Mouse (Mus musculus) bone marrow, adult 2 months (tissue): ENCODE measurements around the gene Gpr183.

ENCODE experiments used
- CTCF ChIP-seq: fragments of 200-500 bp; IDR thresholded peaks from 2 replicates; pipeline ENCODE4 v1.5.1; 2011; ENCODE audit warnings: low read length, control low read depth; ENCODE audit not compliant: control insufficient read depth, insufficient read depth
- POLR2A ChIP-seq: fragments of 200-500 bp; IDR thresholded peaks from 2 replicates; pipeline ENCODE4 v1.6.1; 2011; ENCODE audit warnings: low read depth, mild to moderate bottlenecking, control low read depth, low read length, borderline replicate concordance; ENCODE audit not compliant: control insufficient read depth

- TF ChIP-seq CTCF (no peak), POLR2A (no peak)
Observed at GRCm38 (mm10) chr14:122002224-122002623, 37.2 kb upstream of the Gpr183 start.
